Mouse (Mus musculus): Measurements from ENCODE around the gene Slc2a1. TPM values are rescaled to one million over a fixed set of nuclear protein-coding genes. Genes with fewer than 3 reads are reported as not detected.

Slc2a1 gene
- 129 and 136 TPM in 2 replicates for polyA plus RNA-seq (2015; fragmentation: Nextera tagmentation; extraction: Ambion mirVana)

- Histone ChIP-seq H3K9me3 (replicated peaks; ENCODE audit: control insufficient read depth, low read length) (no peaks in the 10 kb centered on the region), H3K27ac (ENCODE audit: low read length) (peak within 1 kb of the TSS; percentile 99), H3K4me1 (ENCODE audit: control insufficient read depth, insufficient read depth, low read length) (peaks cover 52% of the 10 kb centered on the region), H3K27me3 (ENCODE audit: control insufficient read depth, insufficient read depth, low read length) (no peaks in the 10 kb centered on the region), H3K4me3 (ENCODE audit: low read length) (peak within 1 kb of the TSS; percentile 73), H3K36me3 (ENCODE audit: control insufficient read depth, insufficient read depth) (no peaks in the 10 kb centered on the region; the same call in 1 of the 2 replicates), H3K4me2 (ENCODE audit: low read depth, low read length) (peak within 1 kb of the TSS; percentile 84), H3K9ac (ENCODE audit: low read length) (peak within 1 kb of the TSS; percentile 96)
- WGBS: under 1% methylated on average over 87 of the region's 88 CpGs
- peak; percentile 93 for ATAC-seq (replicated peaks; ENCODE audit: extremely low read depth, insufficient read depth, low FRiP score)
Measured at GRCm38 (mm10) chr4:119108495-119109408, at the start of gene Slc2a1. Gene Slc2a1, plus strand, starts transcription at chr4:119108711.

GRCm38 (mm10) chr4:119066791-119067190 lies 41.7 kb upstream of the Slc2a1 start:
- Histone ChIP-seq H3K4me1 (ENCODE audit: control insufficient read depth, insufficient read depth, low read length) (peaks cover 9% of the 10 kb centered on the region; the same call in 1 of the 2 replicates), H3K9ac (ENCODE audit: low read length) (no peak overlapping the region), H3K9me3 (replicated peaks; ENCODE audit: control insufficient read depth, low read length) (no peaks in the 10 kb centered on the region), H3K4me2 (ENCODE audit: low read depth, low read length) (no peak overlapping the region), H3K27me3 (ENCODE audit: control insufficient read depth, insufficient read depth, low read length) (no peaks in the 10 kb centered on the region), H3K27ac (ENCODE audit: low read length) (no peak overlapping the region), H3K4me3 (ENCODE audit: low read length) (no peak overlapping the region), H3K36me3 (ENCODE audit: control insufficient read depth, insufficient read depth) (no peaks in the 10 kb centered on the region)
- WGBS: 86% methylated on average over 3 of the region's 3 CpGs
- no peak for ATAC-seq (replicated peaks; ENCODE audit: extremely low read depth, insufficient read depth, low FRiP score)

- H3K4me1 ChIP-seq (ENCODE audit: control insufficient read depth, insufficient read depth, low read length): peaks cover 13% of the 10 kb centered on the region; the same call in 1 of the 2 replicates
- no peak for ATAC-seq (replicated peaks; ENCODE audit: extremely low read depth, insufficient read depth, low FRiP score)
- no peaks in the 10 kb centered on the region for H3K36me3 ChIP-seq (ENCODE audit: control insufficient read depth, insufficient read depth)
- H3K4me3 ChIP-seq (ENCODE audit: low read length): no peak overlapping the region
- no peak overlapping the region for H3K9ac ChIP-seq (ENCODE audit: low read length)
- no peak overlapping the region for H3K4me2 ChIP-seq (ENCODE audit: low read depth, low read length)
- H3K27ac ChIP-seq (ENCODE audit: low read length): no peak overlapping the region
- no peaks in the 10 kb centered on the region for H3K9me3 ChIP-seq (replicated peaks; ENCODE audit: control insufficient read depth, low read length)
- H3K27me3 ChIP-seq (ENCODE audit: control insufficient read depth, insufficient read depth, low read length): no peaks in the 10 kb centered on the region; the same call in 1 of the 2 replicates
- 74% methylated on average over 2 of the region's 2 CpGs for WGBS
Measured at GRCm38 (mm10) chr4:119067204-119067603, 41.3 kb upstream of the Slc2a1 start.

GRCm38 (mm10) chr4:119068918-119069317 lies 39.6 kb upstream of the Slc2a1 start:
- WGBS: 53% methylated on average over 6 of the region's 6 CpGs
- 0 out of 2 replicates have a peak, but pooled peaks have one; percentile 56 for ATAC-seq (replicated peaks; ENCODE audit: extremely low read depth, insufficient read depth, low FRiP score)

GRCm38 (mm10) chr4:119070181-119070580 lies 38.3 kb upstream of the Slc2a1 start:
- no peak overlapping the region for H3K4me2 ChIP-seq (ENCODE audit: low read depth, low read length)
- no peak overlapping the region for H3K9ac ChIP-seq (ENCODE audit: low read length)
- H3K4me1 ChIP-seq (ENCODE audit: control insufficient read depth, insufficient read depth, low read length): peaks cover 20% of the 10 kb centered on the region; the same call in 1 of the 2 replicates

More at GRCm38 (mm10) chr4:119068918-119069317, 39.6 kb upstream of the Slc2a1 start:
- no peaks in the 10 kb centered on the region for H3K36me3 ChIP-seq (ENCODE audit: control insufficient read depth, insufficient read depth)
- no peak overlapping the region for H3K4me3 ChIP-seq (ENCODE audit: low read length)
- no peak overlapping the region for H3K27ac ChIP-seq (ENCODE audit: low read length)
- peaks cover 2% of the 10 kb centered on the region for H3K27me3 ChIP-seq (ENCODE audit: control insufficient read depth, insufficient read depth, low read length)
- peaks cover 20% of the 10 kb centered on the region; the same call in 1 of the 2 replicates for H3K4me1 ChIP-seq (ENCODE audit: control insufficient read depth, insufficient read depth, low read length)
- H3K9me3 ChIP-seq (replicated peaks; ENCODE audit: control insufficient read depth, low read length): no peaks in the 10 kb centered on the region
- no peak overlapping the region for H3K4me2 ChIP-seq (ENCODE audit: low read depth, low read length)
- no peak overlapping the region for H3K9ac ChIP-seq (ENCODE audit: low read length)

GRCm38 (mm10) chr4:119070959-119071647 lies 37.4 kb upstream of the Slc2a1 start:
- no peak overlapping the region for H3K27ac ChIP-seq (ENCODE audit: low read length)
- 50% methylated on average over 16 of the region's 16 CpGs for WGBS
- H3K9ac ChIP-seq (ENCODE audit: low read length): 0 out of 2 replicates have a peak overlapping the region, but pooled peaks have one; percentile 7
- peak overlapping the region; percentile 19 for H3K4me2 ChIP-seq (ENCODE audit: low read depth, low read length)
- H3K9me3 ChIP-seq (replicated peaks; ENCODE audit: control insufficient read depth, low read length): no peaks in the 10 kb centered on the region
- peaks cover 2% of the 10 kb centered on the region for H3K27me3 ChIP-seq (ENCODE audit: control insufficient read depth, insufficient read depth, low read length)
- no peak for ATAC-seq (replicated peaks; ENCODE audit: extremely low read depth, insufficient read depth, low FRiP score)
- no peak overlapping the region for H3K4me3 ChIP-seq (ENCODE audit: low read length)
- H3K36me3 ChIP-seq (ENCODE audit: control insufficient read depth, insufficient read depth): no peaks in the 10 kb centered on the region
- peaks cover 20% of the 10 kb centered on the region for H3K4me1 ChIP-seq (ENCODE audit: control insufficient read depth, insufficient read depth, low read length)

More at GRCm38 (mm10) chr4:119070181-119070580, 38.3 kb upstream of the Slc2a1 start:
- Histone ChIP-seq H3K27me3 (ENCODE audit: control insufficient read depth, insufficient read depth, low read length) (peaks cover 2% of the 10 kb centered on the region), H3K9me3 (replicated peaks; ENCODE audit: control insufficient read depth, low read length) (no peaks in the 10 kb centered on the region), H3K36me3 (ENCODE audit: control insufficient read depth, insufficient read depth) (no peaks in the 10 kb centered on the region), H3K4me3 (ENCODE audit: low read length) (no peak overlapping the region), H3K27ac (ENCODE audit: low read length) (no peak overlapping the region)
- 59% methylated on average over 1 of the region's 1 CpGs for WGBS
- no peak for ATAC-seq (replicated peaks; ENCODE audit: extremely low read depth, insufficient read depth, low FRiP score)

- ATAC-seq (replicated peaks; ENCODE audit: extremely low read depth, insufficient read depth, low FRiP score): no peak
Measured at GRCm38 (mm10) chr4:119071648-119072362, 36.7 kb upstream of the Slc2a1 start.

GRCm38 (mm10) chr4:119072363-119072940 lies 36.1 kb upstream of the Slc2a1 start:
- Histone ChIP-seq H3K27me3 (ENCODE audit: control insufficient read depth, insufficient read depth, low read length) (peaks cover 2% of the 10 kb centered on the region), H3K27ac (ENCODE audit: low read length) (no peak overlapping the region), H3K9ac (ENCODE audit: low read length) (peak overlapping the region; percentile 20; the same call in 1 of the 2 replicates), H3K9me3 (replicated peaks; ENCODE audit: control insufficient read depth, low read length) (no peaks in the 10 kb centered on the region), H3K4me1 (ENCODE audit: control insufficient read depth, insufficient read depth, low read length) (peaks cover 30% of the 10 kb centered on the region), H3K36me3 (ENCODE audit: control insufficient read depth, insufficient read depth) (no peaks in the 10 kb centered on the region), H3K4me3 (ENCODE audit: low read length) (no peak overlapping the region), H3K4me2 (ENCODE audit: low read depth, low read length) (peak overlapping the region; percentile 22; the same call in 1 of the 2 replicates)
- no peak for ATAC-seq (replicated peaks; ENCODE audit: extremely low read depth, insufficient read depth, low FRiP score)
- WGBS: 52% methylated on average over 19 of the region's 19 CpGs

More at GRCm38 (mm10) chr4:119071648-119072362, 36.7 kb upstream of the Slc2a1 start:
- 0 out of 2 replicates have a peak overlapping the region, but pooled peaks have one; percentile 7 for H3K9ac ChIP-seq (ENCODE audit: low read length)
- H3K36me3 ChIP-seq (ENCODE audit: control insufficient read depth, insufficient read depth): no peaks in the 10 kb centered on the region
- no peaks in the 10 kb centered on the region for H3K9me3 ChIP-seq (replicated peaks; ENCODE audit: control insufficient read depth, low read length)
- H3K4me1 ChIP-seq (ENCODE audit: control insufficient read depth, insufficient read depth, low read length): peaks cover 25% of the 10 kb centered on the region
- WGBS: 39% methylated on average over 19 of the region's 19 CpGs
- H3K27me3 ChIP-seq (ENCODE audit: control insufficient read depth, insufficient read depth, low read length): peaks cover 2% of the 10 kb centered on the region
- H3K27ac ChIP-seq (ENCODE audit: low read length): no peak overlapping the region
- peak overlapping the region; percentile 19 for H3K4me2 ChIP-seq (ENCODE audit: low read depth, low read length)
- no peak overlapping the region for H3K4me3 ChIP-seq (ENCODE audit: low read length)

Data from heart, embryonic 16.5 days (tissue).